Mouse (Mus musculus) heart, adult 2 months (tissue): ENCODE measurements around the gene St6gal1. TPM values are rescaled to one million over a fixed set of nuclear protein-coding genes. Genes with fewer than 3 reads are reported as not detected.
A peak's percentile ranks its signal among the peaks of the same experiment; 100 is the strongest.
"Not testable (repeated sequence)": the region's sequence is repeated elsewhere in the genome, so short reads cannot be mapped to it uniquely, and the experiment has no call there.

ENCODE experiments used
- DNase-seq, 2 experiments: peaks; one replicate each; pipeline ENCODE4 v3.0.0; 2021
- H3K27ac ChIP-seq: fragments of 200-600 bp; 2 replicates; pipeline ENCODE4 v1.8.1; 2022
- H3K27me3 ChIP-seq: fragments of 200-500 bp; 2 replicates; pipeline ENCODE4 v1.6.1; 2012; ENCODE audit warnings: mild to moderate bottlenecking, low read length, inconsistent platforms, mixed read lengths; ENCODE audit not compliant: control insufficient read depth, insufficient read depth
- H3K36me3 ChIP-seq: fragments of 200-500 bp; 2 replicates; pipeline ENCODE4 v1.6.1; 2012; ENCODE audit warnings: low read length, inconsistent platforms; ENCODE audit not compliant: control insufficient read depth, insufficient read depth
- H3K4me1 ChIP-seq: fragments of 200-500 bp; 2 replicates; pipeline ENCODE4 v1.6.1; 2011; ENCODE audit warnings: low read length; ENCODE audit not compliant: control insufficient read depth, insufficient read depth
- H3K4me3 ChIP-seq: fragments of 200-600 bp; 2 replicates; pipeline ENCODE4 v1.8.1; 2022
- H3K79me2 ChIP-seq: fragments of 200-500 bp; replicated peaks from 2 replicates; pipeline ENCODE4 v1.6.1; 2012; ENCODE audit warnings: mild to moderate bottlenecking, inconsistent platforms, low read length, moderate library complexity, mixed read lengths; ENCODE audit not compliant: control insufficient read depth, insufficient read depth
- H3K9ac ChIP-seq: fragments of 200-500 bp; 2 replicates; pipeline ENCODE4 v1.6.1; 2012; ENCODE audit warnings: low read depth, mild to moderate bottlenecking, control low read depth, inconsistent platforms, low read length, mixed read lengths
- CTCF ChIP-seq: fragments of 200-600 bp; IDR thresholded peaks from 2 replicates; pipeline ENCODE4 v1.8.1; 2022; ENCODE audit warnings: antibody characterized with exemption, mild to moderate bottlenecking, moderate library complexity
- EP300 ChIP-seq: fragments of 200-500 bp; IDR thresholded peaks from 2 replicates; pipeline ENCODE4 v1.6.1; 2011; ENCODE audit warnings: low read depth, low read length, control low read depth; ENCODE audit not compliant: insufficient read depth
- POLR2A ChIP-seq: fragments of 200-500 bp; IDR thresholded peaks from 2 replicates; pipeline ENCODE4 v1.6.1; 2011; ENCODE audit warnings: mild to moderate bottlenecking, low read depth, low read length, control low read depth; ENCODE audit not compliant: insufficient read depth
- WGBS: fragments of 180-500 bp; shearing (Covaris S2); methylation state at CpG from one replicate; pipeline ENCODE4 v1.1.7; 2018; 5-methylcytosine and 5-hydroxymethylcytosine counted together
- intact Hi-C: fragments of 180-260 bp; cut with DNase I; formaldehyde crosslinking; loops from one replicate; pipeline ENCODE4 v1.15.1; 2025
- long read RNA-seq: library from polyadenylated mRNA; stranded (forward); transcript quantifications from one replicate; pipeline ENCODE4 v2.0.0, GENCODE M21; 2021
- polyA plus RNA-seq: library from polyadenylated mRNA; depleted of rRNA; stranded (reverse); fragments of >200 nt; gene quantifications from 2 replicates; pipeline ENCODE4 v1.2.3, GENCODE M21; 2012; rRNA removed
- total RNA-seq, 2 experiments: library from RNA; stranded (reverse); gene quantifications; 2 replicates each; pipeline ENCODE4 v1.2.3; 2021

St6gal1 gene
- total RNA-seq (1 to 10 TPM; 8.4 to 9.9 TPM), polyA plus RNA-seq (6.0 and 9.9 TPM in 2 replicates)
- long read RNA-seq, full-length matches to known transcripts: 6 of 8 reads
- long read RNA-seq, partial matches to known transcripts: 1 of 8 reads
- long read RNA-seq, other reads (novel, unspliced or antisense): 1 of 8 reads

- Histone ChIP-seq H3K79me2 (no peaks in the 10 kb centered on the region), H3K36me3 (no peaks in the 10 kb centered on the region; the same call in 1 of the 2 replicates), H3K27ac (peak within 1 kb of the TSS; percentile 86), H3K4me3 (peak within 1 kb of the TSS; percentile 78), H3K9ac (peak within 1 kb of the TSS; percentile 87), H3K4me1 (peaks cover 1% of the 10 kb centered on the region; the same call in 1 of the 2 replicates), H3K27me3 (no peaks in the 10 kb centered on the region)
- under 1% methylated on average over 20 of the region's 20 CpGs for WGBS
- DNase-seq: peak; percentile 89
- TF ChIP-seq POLR2A (peak; percentile 46; the same call in 1 of the 2 replicates), EP300 (peak; percentile 57), CTCF (peak; percentile 78)
- intact Hi-C loops: loop anchor here (1.0 to 5.0 kb wide), 4 partner anchors 48 to 178 kb away; no protein-coding TSS in a partner anchor
Measured at GRCm38 (mm10) chr16:23224671-23225068, at the start of gene St6gal1. Gene St6gal1, plus strand, starts transcription at chr16:23224740.

GRCm38 (mm10) chr16:23174855-23175254 is 49.7 kb upstream of the St6gal1 start:
- TF ChIP-seq CTCF (no peak), EP300 (no peak), POLR2A (no peak)
- H3K36me3 ChIP-seq: peaks cover 3% of the 10 kb centered on the region
- H3K9ac ChIP-seq: no peak overlapping the region
- H3K4me1 ChIP-seq: peaks cover 8% of the 10 kb centered on the region
- intact Hi-C loops: no loop called here
- no peak overlapping the region for H3K4me3 ChIP-seq
- no peak overlapping the region for H3K27ac ChIP-seq
- DNase-seq: no peak
- 69% methylated on average over 5 of the region's 5 CpGs for WGBS
- H3K79me2 ChIP-seq: no peaks in the 10 kb centered on the region
- no peaks in the 10 kb centered on the region for H3K27me3 ChIP-seq

GRCm38 (mm10) chr16:23175956-23176355 is 48.6 kb upstream of the St6gal1 start:
- Histone ChIP-seq H3K36me3 (peaks cover 3% of the 10 kb centered on the region), H3K9ac (no peak overlapping the region), H3K4me3 (no peak overlapping the region), H3K79me2 (no peaks in the 10 kb centered on the region), H3K27ac (0 out of 2 replicates have a peak overlapping the region, but pooled peaks have one; percentile 16), H3K27me3 (no peaks in the 10 kb centered on the region), H3K4me1 (peaks cover 8% of the 10 kb centered on the region)
- no peak for DNase-seq
- intact Hi-C loops: no loop called here
- WGBS: 28% methylated on average over 3 of the region's 3 CpGs
- TF ChIP-seq CTCF: no peak
- TF ChIP-seq EP300: no peak
- no peak for TF ChIP-seq POLR2A

GRCm38 (mm10) chr16:23177856-23178255 is 46.7 kb upstream of the St6gal1 start:
- no peaks in the 10 kb centered on the region for H3K79me2 ChIP-seq
- H3K27me3 ChIP-seq: no peaks in the 10 kb centered on the region
- DNase-seq: no peak
- WGBS: 96% methylated on average over 2 of the region's 2 CpGs
- no peak overlapping the region for H3K4me3 ChIP-seq
- peaks cover 10% of the 10 kb centered on the region for H3K4me1 ChIP-seq
- H3K9ac ChIP-seq: no peak overlapping the region
- intact Hi-C loops: no loop called here
- peaks cover 3% of the 10 kb centered on the region for H3K36me3 ChIP-seq
- H3K27ac ChIP-seq: no peak overlapping the region
- TF ChIP-seq CTCF (no peak), EP300 (no peak), POLR2A (no peak)

- 93% methylated on average over 5 of the region's 5 CpGs for WGBS
- intact Hi-C loops: no loop called here
- TF ChIP-seq EP300: no peak
- no peak for TF ChIP-seq POLR2A
- no peak for TF ChIP-seq CTCF
Measured at GRCm38 (mm10) chr16:23178796-23179195, 45.7 kb upstream of the St6gal1 start.

GRCm38 (mm10) chr16:23179436-23179835 is 45.1 kb upstream of the St6gal1 start:
- DNase-seq, intact Hi-C loops, H3K27ac ChIP-seq, H3K27me3 ChIP-seq, H3K9ac ChIP-seq, H3K36me3 ChIP-seq, H3K4me1 ChIP-seq, H3K4me3 ChIP-seq, H3K79me2 ChIP-seq: not testable (repeated sequence)
- WGBS: 92% methylated on average over 18 of the region's 18 CpGs

More at GRCm38 (mm10) chr16:23178796-23179195, 45.7 kb upstream of the St6gal1 start:
- Histone ChIP-seq H3K9ac (no peak overlapping the region), H3K27ac (no peak overlapping the region), H3K4me1 (peaks cover 10% of the 10 kb centered on the region), H3K27me3 (no peaks in the 10 kb centered on the region), H3K79me2 (no peaks in the 10 kb centered on the region), H3K36me3 (peaks cover 3% of the 10 kb centered on the region), H3K4me3 (no peak overlapping the region)
- DNase-seq: no peak
